In the genomic region with DNA sequence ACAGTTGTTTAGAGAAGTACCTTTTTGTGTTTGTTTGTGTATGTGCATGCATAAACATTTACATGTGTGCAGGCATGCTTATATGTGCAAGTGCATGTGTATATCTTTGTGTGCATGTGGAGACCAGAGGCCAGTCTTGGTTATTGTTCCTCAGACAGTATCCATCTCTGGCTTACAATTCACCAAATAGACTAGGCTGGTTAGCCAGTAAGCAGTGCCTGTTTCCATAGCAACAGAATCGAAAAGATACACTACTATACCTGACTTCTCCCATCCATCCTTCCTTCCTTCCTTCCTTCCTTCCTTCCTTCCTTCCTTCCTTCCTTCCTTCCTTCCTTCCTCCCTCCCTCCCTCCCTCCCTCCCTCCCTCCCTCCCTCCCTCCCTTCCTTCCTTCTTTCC, we compare ENCODE assay signal across 7 mouse cellular contexts. TPM values are rescaled to one million over a fixed set of nuclear protein-coding genes. Genes with fewer than 3 reads are reported as not detected.
DNase-seq lines count a peak whose midpoint lies in the region; ATAC-seq and TF ChIP-seq lines count a peak whose summit lies in the region.
"Not testable (repeated sequence)": the region's sequence is repeated elsewhere in the genome, so short reads cannot be mapped to it uniquely, and the experiment has no call there.

No protein-coding gene starts in this region.

- H3K4me3 ChIP-seq in CH12.LX (replicated peaks in 1 of 3; ENCODE audit: low read depth in 2 of 3, low read length in 2 of 3, poor library complexity in 1 of 3) = peak overlapping the region in 1 of 3 experiments; percentile 8
- not testable (repeated sequence) for H3K4me3 ChIP-seq in forebrain, embryonic 13.5 days; forebrain, postnatal 0 days (ENCODE audit: low read depth, low read length); hindbrain, postnatal 0 days (ENCODE audit: low read length); midbrain, embryonic 11.5 days (ENCODE audit: low read depth, low read length); midbrain, embryonic 15.5 days

- TF ChIP-seq RAD21 in CH12.LX (IDR thresholded peaks at IDR 0.05; ENCODE audit: low read depth, low read length) = not testable (repeated sequence)

- TF ChIP-seq EP300 in CH12.LX (IDR thresholded peaks at IDR 0.05; ENCODE audit: low read length) = not testable (repeated sequence)

- peaks cover 44 to 85% of the 10 kb centered on the region in 2 experiments for H3K4me1 ChIP-seq in CH12.LX (ENCODE audit: control insufficient read depth in 1 of 2, insufficient read depth in 2 of 2)
- not testable (repeated sequence) for H3K4me1 ChIP-seq in forebrain, embryonic 13.5 days; forebrain, postnatal 0 days (ENCODE audit: insufficient read depth); hindbrain, postnatal 0 days (ENCODE audit: insufficient read depth, low read length); midbrain, embryonic 11.5 days (ENCODE audit: control insufficient read depth, insufficient read depth, low read length); midbrain, embryonic 15.5 days

- in situ Hi-C loops in CH12.LX (cut with MboI; ENCODE audit: low pct_ligation_motif_present, low pct_unique_long_range_greater_than_20kb, low sequenced_read_pairs) = loop anchor here (25.0 kb wide), 1 partner anchor 473 kb away; a partner anchor contains a TSS

- not testable (repeated sequence) for TF ChIP-seq CTCF in CH12.LX (conservative IDR thresholded peaks at IDR 0.05 in 1 of 2, IDR thresholded peaks at IDR 0.05 in 1 of 2; ENCODE audit: low read depth in 2 of 2, low read length in 2 of 2); forebrain, postnatal 0 days (IDR thresholded peaks at IDR 0.05; ENCODE audit: low read depth); hindbrain, postnatal 0 days (IDR thresholded peaks at IDR 0.05; ENCODE audit: low read depth)

- not testable (repeated sequence) for DNase-seq in CH12.LX (ENCODE audit: extremely low read depth); forebrain, postnatal 0 days
- DNase-seq in hindbrain, postnatal 0 days (ENCODE audit: low spot score) = peak; percentile 22
- DNase-seq in midbrain, embryonic 11.5 days (ENCODE audit: low spot score, missing footprints) = peak; percentile 8
- DNase-seq in splenic B cell, adult 2 months (ENCODE audit: low read depth, low spot score) = peak; percentile 39

- not testable (repeated sequence) for H3K9me3 ChIP-seq in CH12.LX (replicated peaks; ENCODE audit: low read length); forebrain, embryonic 13.5 days (replicated peaks); forebrain, postnatal 0 days (ENCODE audit: low read length); hindbrain, postnatal 0 days (ENCODE audit: low read length); midbrain, embryonic 11.5 days (ENCODE audit: control insufficient read depth, low read length); midbrain, embryonic 15.5 days

- 58% methylated on average over 1 of the region's 1 CpGs for WGBS in forebrain, embryonic 13.5 days
- 30% methylated on average over 1 of the region's 1 CpGs for WGBS in forebrain, postnatal 0 days
- WGBS in hindbrain, postnatal 0 days = 16% methylated on average over 1 of the region's 1 CpGs
- 59% methylated on average over 1 of the region's 1 CpGs for WGBS in midbrain, embryonic 11.5 days
- WGBS in midbrain, embryonic 15.5 days = 46% methylated on average over 1 of the region's 1 CpGs

- H3K27me3 ChIP-seq in CH12.LX (replicated peaks); forebrain, embryonic 13.5 days; forebrain, postnatal 0 days (ENCODE audit: insufficient read depth, low read length); hindbrain, postnatal 0 days (ENCODE audit: insufficient read depth, low read length); midbrain, embryonic 11.5 days (ENCODE audit: control insufficient read depth, insufficient read depth, low read length); midbrain, embryonic 15.5 days (replicated peaks); splenic B cell, adult 2 months (ENCODE audit: control insufficient read depth, insufficient read depth, low read length, poor library complexity, severe bottlenecking): not testable (repeated sequence)

- H3K79me2 ChIP-seq in CH12.LX (replicated peaks; ENCODE audit: control insufficient read depth, extremely low read depth, insufficient read depth, poor library complexity, severe bottlenecking) = peaks cover 52% of the 10 kb centered on the region

- dilution Hi-C loops in CH12.LX (cut with MboI; ENCODE audit: extremely low pct_ligation_motif_present, extremely low pct_unique_long_range_greater_than_20kb, low sequenced_read_pairs) = not testable (repeated sequence)

- H3K36me3 ChIP-seq in CH12.LX (replicated peaks in 1 of 2; ENCODE audit: control insufficient read depth in 1 of 2, insufficient read depth in 1 of 2, low read length in 1 of 2) = peaks cover 51 to 84% of the 10 kb centered on the region in 2 experiments
- H3K36me3 ChIP-seq in forebrain, embryonic 13.5 days (ENCODE audit: poor library complexity, severe bottlenecking); forebrain, postnatal 0 days (ENCODE audit: insufficient read depth); hindbrain, postnatal 0 days (ENCODE audit: insufficient read depth, low read length); midbrain, embryonic 11.5 days (ENCODE audit: control insufficient read depth, insufficient read depth, low read length); midbrain, embryonic 15.5 days (replicated peaks): not testable (repeated sequence)
- H3K36me3 ChIP-seq in splenic B cell, adult 2 months (ENCODE audit: control insufficient read depth, insufficient read depth, low read length, poor library complexity, severe bottlenecking) = peaks cover 19% of the 10 kb centered on the region; the same call in 1 of the 2 replicates

- 0 out of 2 replicates have a peak, but pooled peaks have one; percentile 50 for ATAC-seq in forebrain, embryonic 13.5 days
- ATAC-seq in forebrain, postnatal 0 days = peak; percentile 52
- ATAC-seq in hindbrain, postnatal 0 days; midbrain, embryonic 11.5 days (ENCODE audit: low FRiP score): not testable (repeated sequence)
- ATAC-seq in midbrain, embryonic 15.5 days (replicated peaks) = peak; percentile 76; the same call in 1 of the 2 replicates

- peak overlapping the region; percentile 89 for H3K27ac ChIP-seq in CH12.LX (ENCODE audit: insufficient read depth, low read depth)
- not testable (repeated sequence) for H3K27ac ChIP-seq in forebrain, embryonic 13.5 days; forebrain, postnatal 0 days (ENCODE audit: low read depth, low read length); hindbrain, postnatal 0 days; midbrain, embryonic 11.5 days (ENCODE audit: low read depth, low read length); midbrain, embryonic 15.5 days

- peak overlapping the region; percentile 22 for H3K4me2 ChIP-seq in CH12.LX (ENCODE audit: insufficient read depth, low read depth, poor library complexity, severe bottlenecking)
- H3K4me2 ChIP-seq in forebrain, embryonic 13.5 days; forebrain, postnatal 0 days (ENCODE audit: low read depth); hindbrain, postnatal 0 days (ENCODE audit: low read depth, low read length); midbrain, embryonic 11.5 days; midbrain, embryonic 15.5 days: not testable (repeated sequence)

- TF ChIP-seq POLR2A in CH12.LX (IDR thresholded peaks at IDR 0.05; ENCODE audit: low read depth, low read length) = not testable (repeated sequence)

- not testable (repeated sequence) for H3K9ac ChIP-seq in CH12.LX (ENCODE audit: insufficient read depth, low read depth); forebrain, embryonic 13.5 days; forebrain, postnatal 0 days; hindbrain, postnatal 0 days (replicated peaks; ENCODE audit: low read length); midbrain, embryonic 11.5 days (ENCODE audit: low read length); midbrain, embryonic 15.5 days

RNA-seq across cellular contexts. Expression of a gene that starts 17.3 kb away (rescaled TPM):
- 55.5 and 63.6 TPM in 2 replicates for total RNA-seq in CH12.LX (2012; rRNA removed)
- 53.5 and 66.4 TPM in 2 replicates for total RNA-seq in CH12.LX (2014; rRNA removed)
- polyA plus RNA-seq in CH12.LX (2012; ENCODE audit: insufficient read length, low read depth) = 62.8 and 81.7 TPM in 2 replicates
- polyA plus RNA-seq in forebrain, embryonic 13.5 days (2015; fragmentation: Nextera tagmentation; extraction: Ambion mirVana) = 2.7 and 3.9 TPM in 2 replicates
- 4.3 and 4.9 TPM in 2 replicates for total RNA-seq in forebrain, postnatal 0 days (2014; rRNA removed)
- polyA plus RNA-seq in forebrain, postnatal 0 days (2015; fragmentation: Nextera tagmentation; extraction: Ambion mirVana) = 2.8 and 3.3 TPM in 2 replicates
- 1.3 and 2.6 TPM in 2 replicates for total RNA-seq in hindbrain, postnatal 0 days (2014; rRNA removed)
- 1.9 and 2.3 TPM in 2 replicates for polyA plus RNA-seq in hindbrain, postnatal 0 days (2015; fragmentation: Nextera tagmentation; extraction: Ambion mirVana)
- polyA plus RNA-seq in midbrain, embryonic 11.5 days (2014; fragmentation: Nextera tagmentation; extraction: Ambion mirVana) = 3.2 and 3.4 TPM in 2 replicates
- polyA plus RNA-seq in midbrain, embryonic 15.5 days (2015; fragmentation: Nextera tagmentation; extraction: Ambion mirVana) = 1.0 and 1.4 TPM in 2 replicates

RNA-seq across cellular contexts. Expression of a gene that starts 45.7 kb away (rescaled TPM):
- 146 and 169 TPM in 2 replicates for total RNA-seq in CH12.LX (2012; rRNA removed)
- 245 and 260 TPM in 2 replicates for total RNA-seq in CH12.LX (2014; rRNA removed)
- 147 and 155 TPM in 2 replicates for polyA plus RNA-seq in CH12.LX (2012; ENCODE audit: insufficient read length, low read depth)
- polyA plus RNA-seq in forebrain, embryonic 13.5 days (2015; fragmentation: Nextera tagmentation; extraction: Ambion mirVana) = 126 and 129 TPM in 2 replicates
- 105 and 116 TPM in 2 replicates for total RNA-seq in forebrain, postnatal 0 days (2014; rRNA removed)
- 112 and 123 TPM in 2 replicates for polyA plus RNA-seq in forebrain, postnatal 0 days (2015; fragmentation: Nextera tagmentation; extraction: Ambion mirVana)
- total RNA-seq in hindbrain, postnatal 0 days (2014; rRNA removed) = 78.9 and 84.2 TPM in 2 replicates
- polyA plus RNA-seq in hindbrain, postnatal 0 days (2015; fragmentation: Nextera tagmentation; extraction: Ambion mirVana) = 108 and 112 TPM in 2 replicates
- 98.7 and 106 TPM in 2 replicates for polyA plus RNA-seq in midbrain, embryonic 11.5 days (2014; fragmentation: Nextera tagmentation; extraction: Ambion mirVana)
- polyA plus RNA-seq in midbrain, embryonic 15.5 days (2015; fragmentation: Nextera tagmentation; extraction: Ambion mirVana) = 133 and 134 TPM in 2 replicates

Comparison
In these comparisons a context has a peak if more than half of its experiments do, and no peak if none do; other contexts are left out.
1. RNA of a gene that starts 17.3 kb away (polyA plus RNA-seq): 62.8 to 81.7 TPM in CH12.LX; 2.7 to 3.9 TPM in forebrain, embryonic 13.5 days, 3.2 to 3.4 TPM in midbrain, embryonic 11.5 days, 2.8 to 3.3 TPM in forebrain, postnatal 0 days, 1.9 to 2.3 TPM in hindbrain, postnatal 0 days and 1.0 to 1.4 TPM in midbrain, embryonic 15.5 days; every median in the first group is over 10 times any median in the second.